Mouse (Mus musculus) cerebellum, adult 2 months (tissue): ENCODE measurements around the gene Lrrc8a.

Experiments
- CTCF ChIP-seq: fragments of 200-500 bp; IDR thresholded peaks from 2 replicates; pipeline ENCODE4 v1.5.1; 2011; ENCODE audit warnings: low read depth, mild to moderate bottlenecking, control low read depth, low read length, moderate library complexity, borderline replicate concordance; ENCODE audit not compliant: insufficient read depth
- POLR2A ChIP-seq: fragments of 200-500 bp; IDR thresholded peaks from 2 replicates; pipeline ENCODE4 v1.6.1; 2011; ENCODE audit warnings: low read length, control low read depth, borderline replicate concordance; ENCODE audit not compliant: insufficient read depth

DNA sequence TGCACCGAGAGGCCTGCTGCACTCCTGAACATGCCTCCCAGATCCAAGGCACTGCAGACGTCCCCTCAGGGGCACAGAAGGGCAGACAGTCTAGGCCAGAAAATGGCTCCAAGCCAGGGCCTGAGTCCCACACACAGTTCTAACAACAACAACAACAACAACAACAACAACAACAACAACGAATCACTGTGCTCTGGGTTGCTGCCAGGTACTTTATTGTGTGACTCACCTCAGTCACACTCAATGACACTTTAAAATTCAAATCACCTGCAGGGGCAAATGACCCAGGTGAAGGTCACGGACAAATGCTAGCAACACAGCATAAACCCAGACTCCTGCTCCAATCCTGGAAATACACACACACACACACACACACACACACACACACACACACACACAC, 39.5 kb upstream of the Lrrc8a start:
- no peak for TF ChIP-seq CTCF
- no peak for TF ChIP-seq POLR2A
